Mouse (Mus musculus): ENCODE measurements around the gene Loxl1. TPM values are rescaled to one million over a fixed set of nuclear protein-coding genes. Genes with fewer than 3 reads are reported as not detected.
A peak's percentile ranks its signal among the peaks of the same experiment; 100 is the strongest.

The Loxl1 gene
- total RNA-seq (2014; rRNA removed) (11.9 and 13.8 TPM in 2 replicates), polyA plus RNA-seq (2015; fragmentation: Nextera tagmentation; extraction: Ambion mirVana) (9.1 and 9.7 TPM in 2 replicates)

- H3K4me3 ChIP-seq (ENCODE audit: low read length), result peak within 1 kb of the TSS; percentile 30
- peaks cover 33% of the 10 kb centered on the region for H3K4me1 ChIP-seq (ENCODE audit: insufficient read depth, low read length)
- peak; percentile 79 for DNase-seq (ENCODE audit: low spot score)
- H3K9ac ChIP-seq (replicated peaks; ENCODE audit: low read length), result peak within 1 kb of the TSS; percentile 25; the same call in 1 of the 2 replicates
- WGBS, result 3% methylated on average over 21 of the region's 21 CpGs
- peak within 1 kb of the TSS; percentile 52 for H3K4me2 ChIP-seq (ENCODE audit: low read depth, low read length)
- ATAC-seq, result peak; percentile 60
- no peaks in the 10 kb centered on the region for H3K36me3 ChIP-seq (ENCODE audit: insufficient read depth, low read length)
- peak within 1 kb of the TSS; percentile 17 for H3K27ac ChIP-seq
- no peak for TF ChIP-seq CTCF (IDR thresholded peaks at IDR 0.05; ENCODE audit: low read depth)
- no peaks in the 10 kb centered on the region for H3K9me3 ChIP-seq (ENCODE audit: low read length)
- H3K27me3 ChIP-seq (ENCODE audit: insufficient read depth, low read length), result 0 out of 2 replicates have a peak, but pooled peaks cover 3% of the 10 kb centered on the region
These were observed at the start of gene Loxl1 for GRCm38 (mm10) chr9:58312944-58313359. Gene Loxl1, minus strand, starts transcription at chr9:58313186.

DNA sequence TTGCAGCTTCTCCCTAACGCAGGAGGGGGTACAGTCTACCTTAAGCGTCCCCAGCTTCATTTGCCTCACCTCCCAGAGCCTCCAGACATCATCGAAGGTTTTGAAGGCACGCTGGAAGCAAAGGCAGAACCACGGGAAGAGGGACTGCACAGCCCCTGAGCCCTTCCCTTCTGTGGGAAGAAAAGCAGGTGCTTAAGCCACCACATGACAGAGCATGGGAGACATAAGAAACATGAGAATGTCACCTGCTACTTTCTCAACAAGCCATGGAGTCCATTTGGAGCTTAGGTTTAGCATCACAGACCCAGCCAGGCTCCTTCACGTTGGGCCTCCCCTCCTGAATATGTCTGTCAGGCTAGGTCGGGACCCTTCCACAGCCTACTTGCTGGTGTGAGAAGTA lies 49.0 kb upstream of the Loxl1 start:
- no peak overlapping the region for H3K9ac ChIP-seq (replicated peaks; ENCODE audit: low read length)
- 83% methylated on average over 7 of the region's 7 CpGs for WGBS
- no peak overlapping the region for H3K4me2 ChIP-seq (ENCODE audit: low read depth, low read length)
- H3K4me1 ChIP-seq (ENCODE audit: insufficient read depth, low read length), result no peaks in the 10 kb centered on the region
- no peaks in the 10 kb centered on the region for H3K36me3 ChIP-seq (ENCODE audit: insufficient read depth, low read length)
- no peak overlapping the region for H3K4me3 ChIP-seq (ENCODE audit: low read length)
- H3K9me3 ChIP-seq (ENCODE audit: low read length), result no peaks in the 10 kb centered on the region
- ATAC-seq, result no peak
- no peak overlapping the region for H3K27ac ChIP-seq
- TF ChIP-seq CTCF (IDR thresholded peaks at IDR 0.05; ENCODE audit: low read depth), result no peak
- DNase-seq (ENCODE audit: low spot score), result no peak
- no peaks in the 10 kb centered on the region for H3K27me3 ChIP-seq (ENCODE audit: insufficient read depth, low read length)

- H3K9me3 ChIP-seq (ENCODE audit: low read length), result no peaks in the 10 kb centered on the region
These were observed 48.4 kb upstream of the Loxl1 start for GRCm38 (mm10) chr9:58361373-58361772.

DNA sequence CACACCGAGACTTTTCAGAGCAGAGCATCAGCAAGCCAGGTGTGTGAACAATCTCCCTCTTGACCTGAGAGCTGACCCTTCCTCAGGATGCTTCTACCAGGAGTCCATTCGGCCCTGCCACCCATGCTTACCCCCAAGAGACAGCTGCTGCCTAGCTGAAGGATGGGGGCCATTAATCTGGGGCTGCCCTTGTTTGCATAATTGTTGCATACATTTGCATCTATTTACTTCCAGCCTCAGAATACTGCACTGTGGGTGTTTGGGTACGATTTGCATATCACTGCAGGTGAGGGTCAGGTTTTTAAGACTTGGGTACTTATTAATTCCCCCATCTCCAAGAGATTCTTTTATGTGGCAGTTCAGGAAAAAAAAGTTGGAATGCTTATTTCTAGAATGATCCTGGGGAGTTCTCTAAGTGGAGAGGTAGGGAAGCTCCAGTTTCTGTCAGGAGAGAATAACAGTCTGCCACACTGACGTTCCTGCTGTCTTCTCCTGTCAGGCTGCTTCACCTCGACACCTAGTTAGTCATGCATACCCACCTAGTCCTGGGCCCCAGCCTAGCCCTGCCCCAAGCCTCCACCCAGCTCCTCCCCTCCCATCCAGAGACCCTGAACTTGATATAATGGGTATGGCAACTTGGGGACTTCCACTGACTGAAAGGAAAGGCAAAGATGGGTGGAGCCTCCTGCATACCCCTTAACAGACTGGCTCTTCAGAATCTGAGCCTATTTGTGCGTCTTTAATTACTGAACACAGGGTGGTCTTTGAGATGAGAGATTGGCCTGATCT lies 42.5 kb upstream of the Loxl1 start:
- Histone ChIP-seq H3K9ac (replicated peaks; ENCODE audit: low read length) (no peak overlapping the region), H3K27ac (no peak overlapping the region), H3K27me3 (ENCODE audit: insufficient read depth, low read length) (no peaks in the 10 kb centered on the region), H3K4me1 (ENCODE audit: insufficient read depth, low read length) (no peaks in the 10 kb centered on the region; the same call in 1 of the 2 replicates), H3K4me2 (ENCODE audit: low read depth, low read length) (no peak overlapping the region), H3K36me3 (ENCODE audit: insufficient read depth, low read length) (no peaks in the 10 kb centered on the region), H3K4me3 (ENCODE audit: low read length) (no peak overlapping the region), H3K9me3 (ENCODE audit: low read length) (no peaks in the 10 kb centered on the region)
- TF ChIP-seq CTCF (IDR thresholded peaks at IDR 0.05; ENCODE audit: low read depth), result no peak
- WGBS, result 17% methylated on average over 6 of the region's 6 CpGs
- no peak for DNase-seq (ENCODE audit: low spot score)
- ATAC-seq, result no peak

More at GRCm38 (mm10) chr9:58361373-58361772, 48.4 kb upstream of the Loxl1 start:
- H3K4me2 ChIP-seq (ENCODE audit: low read depth, low read length), result no peak overlapping the region
- ATAC-seq (no peak), DNase-seq (ENCODE audit: low spot score) (no peak)
- TF ChIP-seq CTCF (IDR thresholded peaks at IDR 0.05; ENCODE audit: low read depth), result no peak
- H3K36me3 ChIP-seq (ENCODE audit: insufficient read depth, low read length), result no peaks in the 10 kb centered on the region
- no peak overlapping the region for H3K4me3 ChIP-seq (ENCODE audit: low read length)
- no peaks in the 10 kb centered on the region for H3K4me1 ChIP-seq (ENCODE audit: insufficient read depth, low read length)
- H3K27ac ChIP-seq, result no peak overlapping the region
- 84% methylated on average over 1 of the region's 1 CpGs for WGBS
- H3K27me3 ChIP-seq (ENCODE audit: insufficient read depth, low read length), result no peaks in the 10 kb centered on the region
- no peak overlapping the region for H3K9ac ChIP-seq (replicated peaks; ENCODE audit: low read length)

- Histone ChIP-seq H3K36me3 (ENCODE audit: insufficient read depth, low read length) (no peaks in the 10 kb centered on the region), H3K9me3 (ENCODE audit: low read length) (no peaks in the 10 kb centered on the region), H3K9ac (replicated peaks; ENCODE audit: low read length) (no peak overlapping the region), H3K27me3 (ENCODE audit: insufficient read depth, low read length) (no peaks in the 10 kb centered on the region), H3K4me1 (ENCODE audit: insufficient read depth, low read length) (no peaks in the 10 kb centered on the region; the same call in 1 of the 2 replicates), H3K4me2 (ENCODE audit: low read depth, low read length) (no peak overlapping the region), H3K4me3 (ENCODE audit: low read length) (no peak overlapping the region), H3K27ac (no peak overlapping the region)
- TF ChIP-seq CTCF (IDR thresholded peaks at IDR 0.05; ENCODE audit: low read depth), result no peak
- DNase-seq (ENCODE audit: low spot score), result no peak
- ATAC-seq, result no peak
- WGBS, result 81% methylated on average over 6 of the region's 6 CpGs
These were observed 41.7 kb upstream of the Loxl1 start for GRCm38 (mm10) chr9:58354701-58355100.

DNA sequence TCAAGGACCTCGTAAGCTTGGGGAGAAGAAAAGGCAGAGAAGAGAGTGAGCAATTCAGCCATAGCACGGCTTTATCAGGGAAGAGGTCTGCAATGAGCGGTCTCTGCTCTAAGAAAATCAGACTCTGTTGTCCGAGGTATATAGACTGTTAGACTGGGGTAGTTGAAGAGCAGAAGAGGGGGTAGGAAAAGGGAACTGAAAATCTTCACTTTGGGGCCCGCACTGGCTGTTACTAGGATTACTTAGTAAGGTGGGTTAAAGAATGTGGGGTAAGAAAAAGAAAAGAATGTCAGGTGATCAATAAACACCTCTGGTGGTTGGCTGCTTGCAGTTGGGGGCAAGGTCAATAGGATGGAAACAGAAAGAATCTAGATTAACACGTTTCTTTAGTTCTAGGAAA lies 40.2 kb upstream of the Loxl1 start:
- no peak overlapping the region for H3K27ac ChIP-seq
- ATAC-seq (no peak), DNase-seq (ENCODE audit: low spot score) (no peak)
- no peak for TF ChIP-seq CTCF (IDR thresholded peaks at IDR 0.05; ENCODE audit: low read depth)
- no peak overlapping the region for H3K4me3 ChIP-seq (ENCODE audit: low read length)
- no peak overlapping the region for H3K4me2 ChIP-seq (ENCODE audit: low read depth, low read length)
- no peak overlapping the region for H3K9ac ChIP-seq (replicated peaks; ENCODE audit: low read length)
- H3K4me1 ChIP-seq (ENCODE audit: insufficient read depth, low read length), result no peaks in the 10 kb centered on the region; the same call in 1 of the 2 replicates
- no peaks in the 10 kb centered on the region for H3K9me3 ChIP-seq (ENCODE audit: low read length)
- no peaks in the 10 kb centered on the region for H3K36me3 ChIP-seq (ENCODE audit: insufficient read depth, low read length)
- no peaks in the 10 kb centered on the region for H3K27me3 ChIP-seq (ENCODE audit: insufficient read depth, low read length)
- WGBS, result 88% methylated on average over 6 of the region's 6 CpGs

- Histone ChIP-seq H3K36me3 (ENCODE audit: insufficient read depth, low read length) (no peaks in the 10 kb centered on the region), H3K4me2 (ENCODE audit: low read depth, low read length) (no peak overlapping the region), H3K9ac (replicated peaks; ENCODE audit: low read length) (no peak overlapping the region), H3K4me3 (ENCODE audit: low read length) (no peak overlapping the region), H3K27ac (no peak overlapping the region), H3K9me3 (ENCODE audit: low read length) (no peaks in the 10 kb centered on the region), H3K27me3 (ENCODE audit: insufficient read depth, low read length) (no peaks in the 10 kb centered on the region), H3K4me1 (ENCODE audit: insufficient read depth, low read length) (no peaks in the 10 kb centered on the region)
- 81% methylated on average over 6 of the region's 6 CpGs for WGBS
- TF ChIP-seq CTCF (IDR thresholded peaks at IDR 0.05; ENCODE audit: low read depth), result no peak
- DNase-seq (ENCODE audit: low spot score), result no peak
- no peak for ATAC-seq
These were observed 34.8 kb upstream of the Loxl1 start for GRCm38 (mm10) chr9:58347795-58348194.
